Mouse (Mus musculus): Measurements from ENCODE around the gene Fnbp1.
"Not testable (repeated sequence)": the region's sequence is repeated elsewhere in the genome, so short reads cannot be mapped to it uniquely, and the experiment has no call there.

The Fnbp1 gene

GRCm38 (mm10) chr2:31141867-31142454, at the start of gene Fnbp1:
Fnbp1 (minus strand) TSS chr2:31142008.
- DNase-seq = peak; percentile 92

- DNase-seq = no peak
Observed at GRCm38 (mm10) chr2:31189654-31190053, 47.8 kb upstream of the Fnbp1 start.

GRCm38 (mm10) chr2:31188691-31189090, 46.9 kb upstream of the Fnbp1 start:
- no peak for DNase-seq

GRCm38 (mm10) chr2:31183830-31184229, 42.0 kb upstream of the Fnbp1 start:
- no peak for DNase-seq

- DNase-seq = no peak
Observed at GRCm38 (mm10) chr2:31182786-31183330, 41.0 kb upstream of the Fnbp1 start.

- DNase-seq = no peak
Observed at GRCm38 (mm10) chr2:31180081-31180551, 38.3 kb upstream of the Fnbp1 start.

- DNase-seq = no peak
Observed at GRCm38 (mm10) chr2:31179471-31179870, 37.7 kb upstream of the Fnbp1 start.

GRCm38 (mm10) chr2:31178593-31178992, 36.8 kb upstream of the Fnbp1 start:
- not testable (repeated sequence) for DNase-seq

- DNase-seq = peak; percentile 71
Observed at GRCm38 (mm10) chr2:31173290-31173689, 31.5 kb upstream of the Fnbp1 start.

- no peak for DNase-seq
Observed at GRCm38 (mm10) chr2:31172536-31172935, 30.7 kb upstream of the Fnbp1 start.

- DNase-seq = no peak
Observed at GRCm38 (mm10) chr2:31172001-31172400, 30.2 kb upstream of the Fnbp1 start.

- no peak for DNase-seq
Observed at GRCm38 (mm10) chr2:31170164-31170563, 28.4 kb upstream of the Fnbp1 start.

GRCm38 (mm10) chr2:31169001-31169400, 27.2 kb upstream of the Fnbp1 start:
- DNase-seq = no peak

- peak; percentile 62 for DNase-seq
Observed at GRCm38 (mm10) chr2:31167571-31167970, 25.8 kb upstream of the Fnbp1 start.

GRCm38 (mm10) chr2:31165529-31165928, 23.7 kb upstream of the Fnbp1 start:
- DNase-seq = no peak

- DNase-seq = peak; percentile 48
Observed at GRCm38 (mm10) chr2:31164841-31165455, 23.1 kb upstream of the Fnbp1 start.

- DNase-seq = no peak
Observed at GRCm38 (mm10) chr2:31163361-31164118, 21.7 kb upstream of the Fnbp1 start.

GRCm38 (mm10) chr2:31161620-31162019, 19.8 kb upstream of the Fnbp1 start:
- DNase-seq = no peak

- DNase-seq = no peak
Observed at GRCm38 (mm10) chr2:31160147-31160920, 18.5 kb upstream of the Fnbp1 start.

- no peak for DNase-seq
Observed at GRCm38 (mm10) chr2:31156846-31157245, 15.0 kb upstream of the Fnbp1 start.

GRCm38 (mm10) chr2:31151892-31152812, 10.3 kb upstream of the Fnbp1 start, which contains the start of gene Gpr107:
Gpr107 (plus strand) TSS chr2:31152316.
- peak; percentile 91 for DNase-seq

- DNase-seq = peak; percentile 52
Observed at GRCm38 (mm10) chr2:31150762-31151161, 9.0 kb upstream of the Fnbp1 start.

Measured in lung, postnatal 36 days (tissue).